Mouse (Mus musculus) left cerebral cortex, adult 2 months (tissue): ENCODE results near the gene Btnl10. TPM values are rescaled to one million over a fixed set of nuclear protein-coding genes. Genes with fewer than 3 reads are reported as not detected.
"Not testable (repeated sequence)": the region's sequence is repeated elsewhere in the genome, so short reads cannot be mapped to it uniquely, and the experiment has no call there.

ENCODE experiments used
- DNase-seq, 2 experiments: peaks; one replicate each; pipeline ENCODE4 v3.0.0; 2021 to 2022; ENCODE audit warnings: low spot score in 2 of 2, mixed read lengths in 1 of 2; ENCODE audit errors: extremely low spot score in 1 of 2
- H3K27ac ChIP-seq: fragments of 200-600 bp; 2 replicates; pipeline ENCODE4 v1.8.1; 2022
- H3K4me3 ChIP-seq: fragments of 200-600 bp; 2 replicates; pipeline ENCODE4 v1.8.1; 2022
- CTCF ChIP-seq: fragments of 200-600 bp; IDR thresholded peaks from 2 replicates; pipeline ENCODE4 v1.8.1; 2022; ENCODE audit warnings: antibody characterized with exemption, mild to moderate bottlenecking, moderate library complexity
- intact Hi-C: fragments of 180-260 bp; cut with DNase I; formaldehyde crosslinking; loops from one replicate; pipeline ENCODE4 v1.15.1; 2025
- total RNA-seq, 2 experiments: library from RNA; stranded (reverse); gene quantifications; 2 replicates each; pipeline ENCODE4 v1.2.3; 2021

Btnl10 gene
- total RNA-seq, 2 experiments from 2014 or later: not detected

DNA sequence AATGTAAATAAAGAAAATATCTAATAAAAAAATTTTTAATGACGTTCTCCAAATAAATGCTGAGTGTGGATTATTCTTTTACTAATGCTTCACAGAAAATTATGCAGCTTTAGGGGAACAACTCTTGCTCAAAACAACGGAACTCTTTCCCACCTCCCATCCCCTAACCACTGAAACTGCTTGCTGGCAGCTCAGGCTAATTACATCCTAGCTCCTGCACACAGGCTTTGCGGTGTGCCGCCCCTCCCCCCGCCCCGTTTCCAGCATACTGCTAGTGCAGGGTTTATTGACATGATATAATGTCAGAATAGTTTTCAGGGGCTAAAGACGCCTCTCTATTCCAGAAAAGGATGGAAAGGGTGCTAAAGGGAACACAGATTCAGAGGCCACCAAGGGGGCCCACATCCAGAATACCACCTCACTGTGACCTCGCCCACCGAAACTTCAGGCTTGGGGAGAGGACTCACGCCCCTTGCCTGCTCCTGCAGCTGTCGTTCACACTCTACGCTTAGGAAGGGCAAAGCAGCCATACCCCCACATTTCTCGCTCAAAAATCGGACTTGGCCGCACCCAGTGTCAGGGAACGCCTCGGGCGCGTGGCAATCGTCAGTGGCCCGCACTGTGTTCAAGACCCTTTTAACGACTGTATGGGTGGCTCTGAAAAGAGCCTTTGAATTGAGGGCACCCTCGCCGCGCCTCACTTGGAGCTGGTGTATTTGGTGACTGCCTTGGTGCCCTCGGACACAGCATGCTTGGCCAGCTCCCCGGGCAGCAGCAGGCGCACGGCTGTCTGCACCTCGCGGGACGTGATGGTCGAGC, 35.9 kb downstream of the Btnl10 start:
- TF ChIP-seq CTCF: no peak; the same call in none of the 2 replicates
- H3K4me3 ChIP-seq: peak overlapping the region; percentile 71
- intact Hi-C loops: no loop called here
- H3K27ac ChIP-seq: peak overlapping the region; percentile 98
- DNase-seq: no peak

DNA sequence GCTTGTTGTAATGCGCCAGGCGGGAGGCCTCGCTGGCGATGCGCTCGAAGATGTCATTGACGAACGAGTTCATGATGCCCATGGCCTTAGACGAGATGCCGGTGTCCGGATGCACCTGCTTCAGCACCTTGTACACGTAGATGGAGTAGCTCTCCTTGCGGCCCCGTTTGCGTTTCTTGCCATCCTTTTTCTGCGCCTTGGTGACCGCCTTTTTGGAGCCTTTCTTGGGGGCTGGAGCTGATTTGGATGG, 36.4 kb downstream of the Btnl10 start:
- intact Hi-C loops: not testable (repeated sequence)
- peak in 1 of 2 experiments; percentile 76 for DNase-seq
- peak overlapping the region; percentile 71 for H3K4me3 ChIP-seq
- peak overlapping the region; percentile 98 for H3K27ac ChIP-seq

DNA sequence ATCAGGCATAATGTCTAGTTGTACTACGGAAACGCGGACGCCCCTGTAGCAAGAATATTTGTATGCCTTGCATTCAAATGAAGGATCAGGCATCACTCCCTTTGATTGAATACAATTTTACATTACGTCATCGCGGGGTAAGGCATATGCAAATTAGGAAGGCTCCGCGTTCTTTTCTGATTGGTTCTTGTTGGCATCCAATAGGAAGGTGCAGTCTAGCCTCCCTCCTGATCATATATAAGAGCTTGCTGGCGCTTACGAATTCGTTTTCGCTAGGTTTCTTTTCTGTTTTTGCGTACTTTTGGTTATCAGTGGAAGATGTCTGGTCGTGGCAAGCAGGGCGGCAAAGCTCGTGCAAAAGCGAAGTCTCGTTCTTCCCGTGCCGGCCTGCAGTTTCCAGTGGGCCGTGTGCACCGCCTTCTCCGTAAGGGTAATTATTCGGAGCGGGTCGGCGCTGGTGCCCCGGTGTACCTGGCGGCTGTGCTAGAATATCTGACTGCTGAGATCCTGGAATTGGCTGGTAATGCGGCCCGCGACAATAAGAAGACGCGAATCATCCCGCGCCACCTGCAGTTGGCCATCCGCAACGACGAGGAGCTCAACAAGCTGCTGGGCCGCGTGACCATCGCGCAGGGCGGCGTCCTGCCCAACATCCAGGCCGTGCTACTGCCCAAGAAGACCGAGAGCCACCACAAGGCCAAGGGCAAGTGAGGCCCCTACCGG, 36.9 kb downstream of the Btnl10 start, which contains the start of the genes Hist3h2a and Trim17:
Gene Hist3h2a (plus strand): TSS at position 266 of the 723 bp plus-strand sequence.
Gene Trim17 (plus strand): TSS at position 266 of the 723 bp plus-strand sequence.
- peak within 1 kb of the TSS; percentile 71 for H3K4me3 ChIP-seq
- DNase-seq: peak; percentile 77 to 84
- intact Hi-C loops: no loop called here
- peak within 1 kb of the TSS; percentile 98 for H3K27ac ChIP-seq
- TF ChIP-seq CTCF: peak; percentile 63

GRCm38 (mm10) chr11:58955143-58955867, 37.6 kb downstream of the Btnl10 start:
- no peak for DNase-seq
- intact Hi-C loops: no loop called here
- TF ChIP-seq CTCF: no peak; the same call in 1 of the 2 replicates
- Histone ChIP-seq H3K27ac (peak overlapping the region; percentile 98), H3K4me3 (peak overlapping the region; percentile 71)

DNA sequence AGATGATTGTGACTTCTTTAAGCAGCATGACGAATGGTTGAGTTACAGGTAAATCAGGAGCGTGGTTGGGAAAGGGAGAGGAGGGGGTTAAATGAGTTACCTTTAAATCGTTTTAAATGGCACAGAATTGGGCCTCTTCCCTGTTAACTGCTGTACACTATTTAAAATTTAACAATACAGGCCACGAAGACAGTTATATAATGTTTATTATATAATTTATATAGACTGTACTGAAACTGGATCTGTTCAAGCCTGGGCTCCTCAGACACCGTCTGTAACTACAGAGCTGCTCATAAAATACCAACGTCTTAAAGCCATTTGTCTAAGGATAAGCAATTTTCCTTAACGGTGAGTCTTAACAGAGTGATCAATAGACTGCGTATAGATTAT, 38.2 kb downstream of the Btnl10 start:
- intact Hi-C loops: no loop called here
- H3K27ac ChIP-seq: peak overlapping the region; percentile 98
- no peak for TF ChIP-seq CTCF
- peak overlapping the region; percentile 71 for H3K4me3 ChIP-seq
- no peak for DNase-seq

- TF ChIP-seq CTCF: no peak
- Histone ChIP-seq H3K4me3 (peak overlapping the region; percentile 71), H3K27ac (peak overlapping the region; percentile 98)
- intact Hi-C loops: no loop called here
- no peak for DNase-seq
These were observed 39.7 kb downstream of the Btnl10 start for GRCm38 (mm10) chr11:58957226-58957914.

- Histone ChIP-seq H3K27ac (no peak overlapping the region; the same call in 1 of the 2 replicates), H3K4me3 (peak overlapping the region; percentile 71; the same call in 1 of the 2 replicates)
- DNase-seq: no peak
- intact Hi-C loops: no loop called here
- TF ChIP-seq CTCF: no peak
These were observed 40.8 kb downstream of the Btnl10 start for GRCm38 (mm10) chr11:58958536-58958935.

- peak overlapping the region; percentile 71 for H3K27ac ChIP-seq
- intact Hi-C loops: no loop called here
- DNase-seq: no peak
- H3K4me3 ChIP-seq: peak overlapping the region; percentile 57
- no peak for TF ChIP-seq CTCF
These were observed 41.6 kb downstream of the Btnl10 start for GRCm38 (mm10) chr11:58959186-58959825.

DNA sequence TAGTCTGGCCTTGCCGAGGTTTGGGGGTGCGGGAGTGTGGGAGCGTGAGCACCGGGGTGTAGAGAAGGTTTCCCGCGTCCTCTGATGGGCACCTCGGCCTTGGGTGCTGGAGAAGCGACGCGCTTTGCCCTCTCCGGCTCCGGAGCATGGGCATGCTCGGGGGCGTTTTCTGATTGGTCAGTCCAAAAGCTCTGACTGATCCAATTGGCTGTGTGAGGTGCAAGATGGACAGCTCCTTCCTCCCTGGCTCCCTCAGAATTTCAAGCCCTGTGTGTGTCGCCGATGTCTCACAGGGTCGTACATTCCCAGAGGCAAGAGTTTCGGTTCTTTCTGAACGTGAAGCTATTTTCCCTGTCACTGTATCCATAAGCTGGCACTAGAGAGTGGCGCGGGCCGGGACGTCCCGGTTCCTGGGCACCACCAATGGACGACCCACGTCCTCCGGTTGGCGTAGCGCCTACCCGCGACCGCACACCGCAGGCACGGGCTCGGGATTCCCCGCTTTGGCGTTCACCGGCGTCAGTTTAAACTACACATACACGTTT, 42.3 kb downstream of the Btnl10 start:
- intact Hi-C loops: loop anchor here (2.0 kb wide), 1 partner anchor 21 kb away; the partner anchor contains the start of gene Rnf187
- Histone ChIP-seq H3K27ac (peak overlapping the region; percentile 71), H3K4me3 (peak overlapping the region; percentile 57)
- DNase-seq: peak; percentile 71 to 75
- TF ChIP-seq CTCF: peak; percentile 26

- H3K4me3 ChIP-seq: no peak overlapping the region
- TF ChIP-seq CTCF: no peak
- intact Hi-C loops: loop anchor here (2.0 kb wide), 1 partner anchor 23 kb away; the partner anchor contains the start of gene Rnf187
- no peak overlapping the region for H3K27ac ChIP-seq
- no peak for DNase-seq
These were observed 43.9 kb downstream of the Btnl10 start for GRCm38 (mm10) chr11:58961364-58962177.
